ENCODE assay signal across 9 mouse cellular contexts in the genomic region with DNA sequence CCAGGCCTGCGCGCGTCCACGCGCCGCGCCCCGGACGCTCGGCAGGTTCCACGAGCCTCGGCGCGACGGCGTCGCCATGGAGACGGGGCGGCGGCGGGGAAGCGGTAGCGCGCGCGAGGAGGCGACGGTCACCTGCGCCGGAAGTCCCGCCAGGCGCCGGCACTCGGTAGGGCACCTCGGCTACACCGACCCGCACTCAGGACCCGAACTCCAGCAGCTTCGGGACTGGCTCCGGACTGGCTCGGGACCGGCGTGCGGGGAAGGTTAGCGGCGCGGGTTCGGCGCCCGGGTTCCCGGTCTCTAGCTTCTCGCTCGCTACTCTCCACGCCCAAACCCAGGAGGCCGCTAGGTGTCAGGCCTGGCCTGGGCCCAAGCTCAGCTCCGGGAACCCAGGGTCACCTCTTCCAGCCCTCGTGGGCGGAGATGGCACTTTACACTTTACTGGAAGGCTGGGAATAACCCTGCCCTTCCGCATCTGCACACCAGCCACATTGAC. TPM values are rescaled to one million over a fixed set of nuclear protein-coding genes. Genes with fewer than 3 reads are reported as not detected.
A peak's percentile ranks its signal among the peaks of the same experiment; 100 is the strongest.
DNase-seq lines count a peak whose midpoint lies in the region; ATAC-seq lines count a peak whose summit lies in the region.
"Had no signal": no experiment of that assay in that cellular context is flagged by ENCODE, and none has a peak within 500 bp of the region (broad histone marks: within the 10 kb centered on the region; RNA-seq: fewer than 3 reads in every experiment).

No protein-coding gene starts in this region.

- no peaks in the 10 kb centered on the region for H3K9me3 ChIP-seq in intestine, embryonic 14.5 days (ENCODE audit: control insufficient read depth, low read length)

- peak overlapping the region; percentile 97 for H3K4me2 ChIP-seq in intestine, embryonic 14.5 days (ENCODE audit: low read length)

- peaks cover 8% of the 10 kb centered on the region; the same call in 1 of the 2 replicates for H3K27me3 ChIP-seq in intestine, embryonic 14.5 days (replicated peaks; ENCODE audit: control insufficient read depth, insufficient read depth, low read length)

- H3K36me3 ChIP-seq in intestine, embryonic 14.5 days (ENCODE audit: control insufficient read depth, insufficient read depth, low read length): no peaks in the 10 kb centered on the region

- H3K4me1 ChIP-seq in intestine, embryonic 14.5 days (replicated peaks; ENCODE audit: control insufficient read depth, insufficient read depth, low read length): peaks cover 9% of the 10 kb centered on the region; the same call in 1 of the 2 replicates

- peak overlapping the region; percentile 56 for H3K4me3 ChIP-seq in intestine, embryonic 14.5 days (ENCODE audit: low read depth, low read length)

- under 1% methylated on average over 55 of the region's 59 CpGs for WGBS in intestine, embryonic 14.5 days

- peak overlapping the region; percentile 65 for H3K27ac ChIP-seq in intestine, embryonic 14.5 days (ENCODE audit: low read depth)

- peak overlapping the region; percentile 56 for H3K9ac ChIP-seq in intestine, embryonic 14.5 days (ENCODE audit: low read length)

- peak; percentile 73 for ATAC-seq in intestine, embryonic 14.5 days (replicated peaks; ENCODE audit: low FRiP score, low TSS enrichment, low read depth)
- ATAC-seq in megakaryocyte progenitor cell, adult 5-6 weeks (replicated peaks; ENCODE audit: poor library complexity): peak; percentile 47

- intact Hi-C loops in gastrocnemius, postnatal 14 days (cut with DNase I; ENCODE audit: low total_unique reads): no loop called here
- intact Hi-C loops in left cerebral cortex, postnatal 25 days (cut with DNase I): loop anchor here (5.0 kb wide), 1 partner anchor 78 kb away; no protein-coding TSS in a partner anchor

- DNase-seq in ZHBTc4 (ENCODE audit: low read depth, low spot score): peak; percentile 84
- DNase-seq in cerebellum, postnatal 25 days: peak; percentile 76 to 83
- peak; percentile 56 for DNase-seq in gastrocnemius, postnatal 14 days
- DNase-seq in intestine, embryonic 14.5 days (ENCODE audit: low spot score): peak; percentile 84
- DNase-seq in left cerebral cortex, postnatal 25 days (ENCODE audit: low spot score in 2 of 2): peak; percentile 76 to 83
- DNase-seq in right cerebral cortex, postnatal 4 days: peak; percentile 72
- no peak for DNase-seq in Muller cell, postnatal 12 days (ENCODE audit: inconsistent ontology term)

RNA-seq across cellular contexts. Expression of a gene that starts 9.0 kb away (rescaled TPM):
- total RNA-seq in gastrocnemius, postnatal 14 days (2021): 1 to 10 TPM; 6.4 to 8.2 TPM
- polyA plus RNA-seq in intestine, embryonic 14.5 days (2014; fragmentation: Nextera tagmentation; extraction: Ambion mirVana): 38.1 TPM in 2 replicates
- total RNA-seq in left cerebral cortex, postnatal 25 days (2021): 10 to 100 TPM; 85.8 to 88.9 TPM
- 0.52 and 0.90 TPM in 2 replicates for total RNA-seq in megakaryocyte progenitor cell, adult 5-6 weeks (2015)
- 0.68 and 0.96 TPM in 2 replicates for total RNA-seq in megakaryocyte progenitor cell, adult 5-6 weeks (2017)

RNA-seq across cellular contexts. Expression of a gene that starts 23.6 kb away (rescaled TPM):
- 10 to 100 TPM; 46.2 to 48.3 TPM for total RNA-seq in gastrocnemius, postnatal 14 days (2021)
- polyA plus RNA-seq in intestine, embryonic 14.5 days (2014; fragmentation: Nextera tagmentation; extraction: Ambion mirVana): 1.4 TPM in 2 replicates
- 10 to 100 TPM; 10.9 to 12.2 TPM for total RNA-seq in left cerebral cortex, postnatal 25 days (2021)
- 0.15 and 0.59 TPM in 2 replicates for total RNA-seq in megakaryocyte progenitor cell, adult 5-6 weeks (2015)
- total RNA-seq in megakaryocyte progenitor cell, adult 5-6 weeks (2017): 0.04 and 0.10 TPM in 2 replicates

RNA-seq across cellular contexts. Expression of a gene that starts 50.3 kb away (rescaled TPM):
- total RNA-seq in gastrocnemius, postnatal 14 days (2021): not detected
- not detected in 2 replicates for polyA plus RNA-seq in intestine, embryonic 14.5 days (2014; fragmentation: Nextera tagmentation; extraction: Ambion mirVana)
- total RNA-seq in left cerebral cortex, postnatal 25 days (2021): not detected
- not detected in 2 replicates for total RNA-seq in megakaryocyte progenitor cell, adult 5-6 weeks (2015)
- total RNA-seq in megakaryocyte progenitor cell, adult 5-6 weeks (2017): not detected in 2 replicates
- polyA plus RNA-seq: frontal cortex, adult 2 months had no signal

Comparison
In these comparisons a context has a peak if more than half of its experiments do, and no peak if none do; other contexts are left out.
1. RNA of a gene that starts 9.0 kb away (total RNA-seq): 85.8 to 88.9 TPM in left cerebral cortex, postnatal 25 days; 6.4 to 8.2 TPM in gastrocnemius, postnatal 14 days and 0.52 to 0.96 TPM in megakaryocyte progenitor cell, adult 5-6 weeks; every median in the first group is over 4 times any median in the second.
2. RNA of a gene that starts 23.6 kb away (total RNA-seq): 46.2 to 48.3 TPM in gastrocnemius, postnatal 14 days and 10.9 to 12.2 TPM in left cerebral cortex, postnatal 25 days; 0.04 to 0.59 TPM in megakaryocyte progenitor cell, adult 5-6 weeks; every median in the first group is over 4 times any median in the second.